39 mouse cellular contexts compared by ENCODE assay signal in the genomic region with DNA sequence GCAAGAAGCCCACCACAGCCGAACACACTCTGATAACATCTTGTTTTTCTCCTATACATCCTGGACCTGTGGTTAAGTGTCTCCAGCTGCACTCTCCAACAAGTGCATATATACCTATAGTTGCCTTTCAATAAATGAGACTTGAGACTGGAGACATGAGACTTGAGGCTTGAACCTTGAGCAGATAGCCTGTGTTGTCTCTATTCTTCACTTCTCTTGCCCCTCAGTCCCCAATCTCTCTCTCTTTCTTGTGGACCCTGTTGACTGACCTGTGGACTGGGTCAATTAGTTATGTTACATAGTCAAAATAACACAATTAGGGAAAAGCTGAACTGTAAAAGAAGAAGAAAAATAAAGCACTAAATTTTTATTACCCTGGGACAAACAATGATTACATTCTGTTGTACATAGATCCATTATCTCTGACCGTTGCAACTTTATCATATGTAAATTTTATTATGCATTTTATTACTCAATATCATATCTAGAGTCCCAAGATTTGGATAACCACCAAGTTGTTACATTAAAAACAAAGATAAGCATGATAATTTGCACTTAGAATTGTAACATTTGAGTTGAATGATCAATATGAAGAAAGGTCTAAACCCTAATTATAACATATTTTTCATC. TPM values are rescaled to one million over a fixed set of nuclear protein-coding genes. Genes with fewer than 3 reads are reported as not detected.
"Had no signal": no experiment of that assay in that cellular context is flagged by ENCODE, and none has a peak within 500 bp of the region (broad histone marks: within the 10 kb centered on the region; RNA-seq: fewer than 3 reads in every experiment).

No protein-coding gene starts in this region.

- H3K9ac ChIP-seq: embryonic facial prominence, embryonic 12.5 days; embryonic facial prominence, embryonic 13.5 days; embryonic facial prominence, embryonic 15.5 days; forebrain, embryonic 12.5 days; forebrain, embryonic 13.5 days; forebrain, embryonic 15.5 days; forebrain, postnatal 0 days had no signal

- H3K36me3 ChIP-seq: embryonic facial prominence, embryonic 10.5 days; embryonic facial prominence, embryonic 12.5 days; embryonic facial prominence, embryonic 13.5 days; embryonic facial prominence, embryonic 15.5 days; forebrain, embryonic 10.5 days; forebrain, embryonic 12.5 days; forebrain, embryonic 15.5 days had no signal

- H3K4me1 ChIP-seq: embryonic facial prominence, embryonic 10.5 days; embryonic facial prominence, embryonic 12.5 days; embryonic facial prominence, embryonic 13.5 days; embryonic facial prominence, embryonic 15.5 days; forebrain, embryonic 10.5 days; forebrain, embryonic 12.5 days; forebrain, embryonic 13.5 days; forebrain, embryonic 15.5 days had no signal

- H3K27me3 ChIP-seq: embryonic facial prominence, embryonic 12.5 days; embryonic facial prominence, embryonic 13.5 days; embryonic facial prominence, embryonic 15.5 days; forebrain, embryonic 12.5 days; forebrain, embryonic 13.5 days; forebrain, embryonic 15.5 days had no signal

- H3K27ac ChIP-seq: embryonic facial prominence, embryonic 10.5 days; embryonic facial prominence, embryonic 12.5 days; embryonic facial prominence, embryonic 13.5 days; embryonic facial prominence, embryonic 15.5 days; forebrain, embryonic 10.5 days; forebrain, embryonic 12.5 days; forebrain, embryonic 13.5 days; forebrain, embryonic 15.5 days; gastrocnemius, adult 2 months had no signal

- DNase-seq: cerebellum, adult 2 months; cerebellum, adult 8-10 months; cerebellum, adult 9-10 months; cerebellum, adult 9-11 months; cerebellum, postnatal 10 days; cerebellum, postnatal 14 days; cerebellum, postnatal 25 days; cerebellum, postnatal 36 days; embryo, embryonic 11 days; forebrain, postnatal 0 days; gastrocnemius, adult 2 months; gastrocnemius, postnatal 10 days; gastrocnemius, postnatal 14 days; gastrocnemius, postnatal 25 days; gastrocnemius, postnatal 36 days; heart, adult 11 months; heart, adult 18-20 months had no signal

- H3K9me3 ChIP-seq: embryonic facial prominence, embryonic 10.5 days; embryonic facial prominence, embryonic 12.5 days; embryonic facial prominence, embryonic 13.5 days; embryonic facial prominence, embryonic 15.5 days; forebrain, embryonic 10.5 days; forebrain, embryonic 13.5 days; forebrain, embryonic 15.5 days had no signal

- H3K4me3 ChIP-seq: embryonic facial prominence, embryonic 10.5 days; embryonic facial prominence, embryonic 12.5 days; embryonic facial prominence, embryonic 13.5 days; embryonic facial prominence, embryonic 15.5 days; erythroblast, embryonic 14.5 days; forebrain, embryonic 10.5 days; forebrain, embryonic 12.5 days; forebrain, embryonic 13.5 days; forebrain, embryonic 15.5 days; gastrocnemius, adult 2 months had no signal

- ATAC-seq: forebrain, embryonic 13.5 days; forebrain, embryonic 14.5 days; forebrain, embryonic 15.5 days; forebrain, embryonic 16.5 days; forebrain, postnatal 0 days had no signal

- H3K4me2 ChIP-seq: embryonic facial prominence, embryonic 12.5 days; embryonic facial prominence, embryonic 13.5 days; embryonic facial prominence, embryonic 15.5 days; forebrain, embryonic 12.5 days; forebrain, embryonic 13.5 days; forebrain, embryonic 15.5 days had no signal

RNA-seq across cellular contexts. Expression of gene Olfr713, which starts 9.1 kb away (rescaled TPM):
- total RNA-seq: common myeloid progenitor, adult 5-6 weeks; forebrain, postnatal 0 days; gastrocnemius, adult 18-20 months; gastrocnemius, adult 2 months; gastrocnemius, adult 8-10 months; gastrocnemius, postnatal 10 days; gastrocnemius, postnatal 14 days; gastrocnemius, postnatal 25 days; gastrocnemius, postnatal 36 days; gastrocnemius, postnatal 4 days; granulocyte monocyte progenitor cell, adult 5-6 weeks; heart, adult 18-20 months had no signal
- polyA plus RNA-seq: cerebellum, adult 2 months; cortical plate, adult 2 months; embryonic facial prominence, embryonic 10.5 days; embryonic facial prominence, embryonic 11.5 days; embryonic facial prominence, embryonic 12.5 days; embryonic facial prominence, embryonic 13.5 days; embryonic facial prominence, embryonic 14.5 days; erythroblast, embryonic 14.5 days; forebrain, embryonic 10.5 days; forebrain, embryonic 11.5 days; forebrain, embryonic 12.5 days; forebrain, embryonic 13.5 days; forebrain, embryonic 14.5 days; forebrain, embryonic 15.5 days; forebrain, embryonic 16.5 days; forebrain, postnatal 0 days; frontal cortex, adult 2 months; gonadal fat pad, adult 2 months had no signal

RNA-seq across cellular contexts. Expression of gene Olfr714, which starts 30.7 kb away (rescaled TPM):
- total RNA-seq: common myeloid progenitor, adult 5-6 weeks; forebrain, postnatal 0 days; gastrocnemius, adult 18-20 months; gastrocnemius, adult 2 months; gastrocnemius, adult 8-10 months; gastrocnemius, postnatal 10 days; gastrocnemius, postnatal 14 days; gastrocnemius, postnatal 25 days; gastrocnemius, postnatal 36 days; gastrocnemius, postnatal 4 days; granulocyte monocyte progenitor cell, adult 5-6 weeks; heart, adult 18-20 months had no signal
- polyA plus RNA-seq: cerebellum, adult 2 months; cortical plate, adult 2 months; embryonic facial prominence, embryonic 10.5 days; embryonic facial prominence, embryonic 11.5 days; embryonic facial prominence, embryonic 12.5 days; embryonic facial prominence, embryonic 13.5 days; embryonic facial prominence, embryonic 14.5 days; embryonic facial prominence, embryonic 15.5 days; erythroblast, embryonic 14.5 days; forebrain, embryonic 10.5 days; forebrain, embryonic 11.5 days; forebrain, embryonic 12.5 days; forebrain, embryonic 13.5 days; forebrain, embryonic 14.5 days; forebrain, embryonic 15.5 days; forebrain, embryonic 16.5 days; forebrain, postnatal 0 days; frontal cortex, adult 2 months; gonadal fat pad, adult 2 months had no signal

RNA-seq across cellular contexts. Expression of gene Olfr2, which starts 34.2 kb away (rescaled TPM):
- total RNA-seq: common myeloid progenitor, adult 5-6 weeks; forebrain, postnatal 0 days; gastrocnemius, adult 18-20 months; gastrocnemius, adult 2 months; gastrocnemius, adult 8-10 months; gastrocnemius, postnatal 10 days; gastrocnemius, postnatal 14 days; gastrocnemius, postnatal 25 days; gastrocnemius, postnatal 36 days; gastrocnemius, postnatal 4 days; granulocyte monocyte progenitor cell, adult 5-6 weeks; heart, adult 18-20 months had no signal
- polyA plus RNA-seq: cerebellum, adult 2 months; cortical plate, adult 2 months; embryonic facial prominence, embryonic 10.5 days; embryonic facial prominence, embryonic 11.5 days; embryonic facial prominence, embryonic 12.5 days; embryonic facial prominence, embryonic 13.5 days; embryonic facial prominence, embryonic 14.5 days; embryonic facial prominence, embryonic 15.5 days; erythroblast, embryonic 14.5 days; forebrain, embryonic 10.5 days; forebrain, embryonic 11.5 days; forebrain, embryonic 12.5 days; forebrain, embryonic 13.5 days; forebrain, embryonic 14.5 days; forebrain, embryonic 15.5 days; forebrain, embryonic 16.5 days; forebrain, postnatal 0 days; frontal cortex, adult 2 months; gonadal fat pad, adult 2 months had no signal

RNA-seq across cellular contexts. Expression of gene Olfr17, which starts 53.0 kb away (rescaled TPM):
- total RNA-seq: common myeloid progenitor, adult 5-6 weeks; forebrain, postnatal 0 days; gastrocnemius, adult 18-20 months; gastrocnemius, adult 2 months; gastrocnemius, adult 8-10 months; gastrocnemius, postnatal 10 days; gastrocnemius, postnatal 14 days; gastrocnemius, postnatal 25 days; gastrocnemius, postnatal 36 days; gastrocnemius, postnatal 4 days; granulocyte monocyte progenitor cell, adult 5-6 weeks; heart, adult 18-20 months had no signal
- polyA plus RNA-seq: cerebellum, adult 2 months; cortical plate, adult 2 months; embryonic facial prominence, embryonic 10.5 days; embryonic facial prominence, embryonic 11.5 days; embryonic facial prominence, embryonic 12.5 days; embryonic facial prominence, embryonic 13.5 days; erythroblast, embryonic 14.5 days; forebrain, embryonic 10.5 days; forebrain, embryonic 11.5 days; forebrain, embryonic 12.5 days; forebrain, embryonic 13.5 days; forebrain, embryonic 14.5 days; forebrain, embryonic 15.5 days; forebrain, embryonic 16.5 days; forebrain, postnatal 0 days; frontal cortex, adult 2 months; gonadal fat pad, adult 2 months had no signal
